Mouse (Mus musculus) gastrocnemius, adult 2 months (tissue): ENCODE measurements at regions not wholly inside any gene's neighbourhood (a gene's known extent, or its start where the extent isn't known, plus 50 kb on each side); places are given as distances from the start of the nearest gene placed in this dataset.

ENCODE experiments used
- DNase-seq: peaks from one replicate; pipeline ENCODE4 v3.0.0; 2022
- H3K27ac ChIP-seq: fragments of 200-600 bp; 2 replicates; pipeline ENCODE4 v1.8.1; 2022; ENCODE audit warnings: mild to moderate bottlenecking
- H3K4me3 ChIP-seq: fragments of 200-600 bp; 2 replicates; pipeline ENCODE4 v1.8.1; 2022; ENCODE audit warnings: mild to moderate bottlenecking, moderate library complexity
- CTCF ChIP-seq: fragments of 200-600 bp; IDR thresholded peaks from 2 replicates; pipeline ENCODE4 v1.8.1; 2022; ENCODE audit warnings: antibody characterized with exemption, mild to moderate bottlenecking, moderate library complexity
- intact Hi-C: fragments of 180-260 bp; cut with DNase I; formaldehyde crosslinking; loops from one replicate; pipeline ENCODE4 v1.15.1; 2025

DNA sequence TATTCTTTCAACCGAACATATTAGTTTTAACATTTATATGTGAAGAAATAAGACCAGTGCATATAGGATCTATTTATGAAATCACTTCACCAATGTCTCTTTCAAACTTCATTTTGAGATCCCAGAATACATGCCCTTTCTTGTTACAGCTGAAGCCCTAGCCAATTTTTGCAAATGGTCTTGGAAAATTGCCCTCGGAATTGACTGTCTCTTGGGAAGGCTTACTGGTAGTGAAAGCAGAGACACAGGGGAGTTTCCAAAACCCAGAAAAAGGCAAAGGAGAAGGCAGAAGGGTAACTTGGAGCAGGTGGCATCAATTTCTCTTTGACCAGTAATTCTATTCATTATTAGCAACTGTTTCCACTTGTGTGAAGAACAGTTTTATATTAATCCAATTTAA, 515.4 kb downstream of the Gm826 start:
- peak overlapping the region; percentile 48; the same call in 1 of the 2 replicates for H3K27ac ChIP-seq
- H3K4me3 ChIP-seq: no peak overlapping the region
- DNase-seq: peak; percentile 36
- no peak for TF ChIP-seq CTCF
- intact Hi-C loops: loop anchor here (5.0 kb wide), 2 partner anchors 86 to 549 kb away; partner anchors contain the start of gene Mafb

- DNase-seq: no peak
- H3K27ac ChIP-seq: no peak overlapping the region
- no peak for TF ChIP-seq CTCF
- H3K4me3 ChIP-seq: no peak overlapping the region
- intact Hi-C loops: loop anchor here (5.0 kb wide), 2 partner anchors 84 to 551 kb away; partner anchors contain the start of gene Mafb
Measured at GRCm38 (mm10) chr2:159816344-159816743, 517.6 kb downstream of the Gm826 start.
